Mouse (Mus musculus) spleen, adult 2 months (tissue): ENCODE data around the gene Megf11.

Experiments
- CTCF ChIP-seq: fragments of 200-500 bp; IDR thresholded peaks from 2 replicates; pipeline ENCODE4 v1.5.1; 2011; ENCODE audit warnings: mild to moderate bottlenecking, inconsistent platforms; ENCODE audit not compliant: insufficient read depth, insufficient read length, insufficient replicate concordance; ENCODE audit errors: extremely low read depth
- POLR2A ChIP-seq: fragments of 200-500 bp; IDR thresholded peaks from 2 replicates; pipeline ENCODE4 v1.6.1; 2011; ENCODE audit warnings: low read depth, low read length, inconsistent platforms

DNA sequence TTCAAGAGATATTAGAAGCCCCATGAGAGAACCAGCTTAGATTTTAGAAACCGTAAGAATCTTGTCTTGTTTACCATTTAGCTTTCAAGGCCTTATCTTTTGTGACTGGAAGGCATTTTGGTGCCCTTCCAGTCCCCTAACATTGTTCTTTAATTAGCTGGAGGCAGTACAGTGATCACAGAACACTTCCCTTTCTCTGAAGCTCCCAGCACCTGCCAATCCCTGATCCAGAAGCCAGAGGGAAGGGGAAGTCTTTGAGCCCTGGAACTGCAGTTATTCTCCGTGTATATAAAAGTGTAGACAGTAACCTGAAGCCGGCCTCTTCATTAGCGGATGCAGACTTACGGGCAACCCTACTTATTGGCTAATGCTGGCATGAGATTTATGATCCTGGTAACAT is 35.9 kb upstream of the Megf11 start:
- TF ChIP-seq POLR2A (no peak), CTCF (no peak)
